Mouse (Mus musculus) embryo, embryonic 11.5 days (tissue): Measurements from ENCODE around the gene Itpk1.

Source experiments
- DNase-seq: peaks from one replicate; pipeline ENCODE4 v3.0.0-alpha.2; 2012; ENCODE audit warnings: low read depth, low spot score

Gene Itpk1

GRCm38 (mm10) chr12:102594627-102595026 is 110.1 kb downstream of the Itpk1 start:
- DNase-seq = no peak

DNA sequence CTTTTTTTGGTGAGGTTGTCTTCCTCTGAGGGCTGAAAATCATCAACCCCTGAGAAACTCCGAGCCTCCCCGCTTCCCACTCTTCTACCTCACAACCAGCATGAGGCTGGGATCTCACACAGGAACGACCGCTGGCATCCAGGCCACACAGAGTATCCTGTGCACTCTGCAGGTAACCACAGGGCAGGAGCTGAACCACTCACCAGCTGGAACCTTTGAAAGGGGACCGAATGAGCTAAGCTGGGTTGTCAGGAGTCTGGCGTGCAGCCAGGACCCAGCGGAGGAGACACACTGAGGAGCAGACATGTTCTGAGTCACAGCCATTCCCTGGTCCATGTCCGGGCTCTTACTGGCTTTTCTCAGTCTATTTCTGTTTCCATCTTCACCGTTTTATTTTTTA is 111.0 kb downstream of the Itpk1 start:
- DNase-seq = no peak

DNA sequence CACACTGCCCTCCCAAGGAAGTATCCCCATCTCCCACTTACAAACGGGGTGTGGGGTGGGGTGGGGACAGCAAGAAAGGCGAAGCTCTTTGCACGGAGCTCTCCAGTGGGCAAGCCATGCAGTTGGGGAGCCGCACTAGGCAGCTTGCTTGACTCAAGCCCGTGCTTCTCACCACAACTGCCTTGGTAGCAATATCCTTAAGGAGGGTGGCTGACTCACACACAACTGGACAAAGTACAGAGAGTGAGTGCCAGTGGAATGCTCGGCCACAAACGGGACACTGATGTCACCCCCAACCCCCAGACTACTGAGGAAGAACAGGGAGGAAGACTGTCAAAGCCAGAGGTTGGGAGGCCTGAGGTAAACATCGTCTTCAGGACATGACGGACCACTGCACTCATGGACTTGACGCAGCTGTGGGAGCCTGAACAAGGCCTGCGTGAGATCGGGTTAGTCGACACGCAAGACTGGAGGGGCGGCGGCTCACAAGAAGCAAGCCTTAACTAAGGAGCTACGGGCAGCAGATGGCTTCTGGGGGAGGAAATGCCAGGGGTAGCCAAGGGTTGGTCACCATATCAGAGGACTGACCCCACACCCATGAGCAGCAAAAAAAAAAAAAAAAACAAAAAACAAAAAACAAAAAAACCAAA is 113.9 kb downstream of the Itpk1 start:
- no peak for DNase-seq

DNA sequence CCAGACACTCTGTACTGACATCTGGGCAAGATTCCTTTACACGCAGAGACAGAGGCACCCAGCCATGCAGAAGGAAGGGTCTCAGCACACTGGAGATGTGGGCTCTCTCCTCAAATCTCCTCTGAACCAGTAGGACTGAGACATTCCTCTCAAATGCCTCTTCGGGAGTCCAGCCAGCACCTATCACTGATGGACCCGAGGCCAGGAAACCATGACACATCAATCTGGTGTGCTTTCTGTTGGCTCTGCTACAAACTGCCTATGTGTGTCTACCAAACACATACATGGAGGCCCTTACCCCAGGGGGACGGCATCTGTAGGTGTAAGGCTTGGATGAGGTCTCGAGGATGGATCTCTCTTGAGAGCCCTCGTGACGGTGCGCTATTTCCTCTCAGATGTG is 117.6 kb downstream of the Itpk1 start:
- DNase-seq = no peak

- no peak for DNase-seq
These were observed 118.3 kb downstream of the Itpk1 start for GRCm38 (mm10) chr12:102586286-102586881.

DNA sequence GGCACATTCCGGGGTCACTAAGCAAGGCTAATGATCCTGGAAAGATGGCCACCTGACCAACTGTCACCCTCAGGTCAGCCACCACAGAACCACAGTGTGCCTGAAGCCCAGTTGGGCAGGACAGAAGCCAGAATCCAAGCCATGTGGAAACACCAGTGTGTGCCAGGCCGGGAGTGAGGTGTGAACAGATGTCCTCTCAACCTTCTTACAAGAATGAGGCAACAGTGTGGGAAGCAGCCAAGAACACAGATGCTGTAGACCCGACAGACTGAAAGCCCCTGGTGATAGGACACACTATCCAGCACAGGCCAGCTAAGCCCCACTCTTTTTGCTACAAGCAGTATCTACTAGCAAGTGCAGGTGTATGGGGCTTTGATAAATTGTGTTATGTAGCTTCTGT is 119.3 kb downstream of the Itpk1 start:
- DNase-seq = no peak

- no peak for DNase-seq
These were observed 122.3 kb downstream of the Itpk1 start for GRCm38 (mm10) chr12:102582441-102582840.

GRCm38 (mm10) chr12:102581579-102582196 is 123.0 kb downstream of the Itpk1 start:
- DNase-seq = no peak

DNA sequence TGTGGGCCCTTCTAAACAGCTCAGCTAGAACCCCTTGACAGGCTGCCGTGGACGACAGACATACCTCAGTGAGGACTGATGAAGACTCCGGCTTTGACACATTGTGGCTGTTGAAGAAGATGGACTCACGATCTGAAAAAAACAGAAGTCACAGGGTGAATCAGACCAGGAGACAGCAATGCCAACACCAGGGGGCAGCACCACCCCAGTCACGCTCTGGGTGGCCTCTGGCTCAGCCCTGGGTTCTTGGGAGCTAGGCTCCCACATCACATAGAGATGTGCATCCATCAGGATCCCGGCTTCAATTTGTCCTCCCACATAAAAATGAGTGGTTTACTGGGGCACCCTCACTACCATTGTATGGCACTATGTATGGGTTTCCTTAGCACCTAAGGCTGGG is 125.7 kb downstream of the Itpk1 start:
- no peak for DNase-seq

DNA sequence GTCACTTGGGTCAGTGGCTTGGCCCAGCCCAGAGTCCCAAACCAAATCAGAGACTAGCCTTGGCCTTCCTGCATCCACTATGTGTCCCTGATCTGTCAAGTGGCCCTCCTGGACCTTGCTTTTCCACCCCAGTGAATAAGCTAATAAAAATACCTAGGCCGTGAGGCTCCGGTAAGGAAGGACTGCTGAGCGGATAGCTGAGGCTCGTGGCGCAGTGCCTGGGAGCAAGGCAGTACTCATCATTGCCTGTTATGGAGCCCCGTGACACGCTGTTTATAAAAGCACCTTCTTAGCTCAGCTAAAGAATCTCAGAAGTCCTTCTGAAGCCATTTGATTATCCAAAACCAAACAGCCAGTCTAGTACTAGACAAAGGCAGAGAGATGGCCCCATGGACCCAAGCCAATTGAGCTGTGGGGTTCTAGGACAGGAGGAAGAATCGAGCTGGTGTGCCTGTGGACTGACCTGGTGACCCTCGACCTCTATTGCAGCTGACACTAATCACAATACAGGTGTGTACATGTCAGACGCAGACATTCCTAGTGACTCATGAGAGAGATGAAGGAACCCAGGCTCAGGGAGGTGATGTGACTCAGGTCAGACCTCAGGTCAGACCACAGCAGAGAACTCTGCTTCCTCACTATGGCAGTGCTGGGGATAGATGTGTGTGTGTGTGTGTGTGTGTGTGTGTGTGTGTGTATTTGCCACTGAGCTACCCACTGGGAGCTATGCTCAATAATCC is 127.9 kb downstream of the Itpk1 start:
- DNase-seq = no peak

GRCm38 (mm10) chr12:102575541-102576329 is 129.0 kb downstream of the Itpk1 start:
- no peak for DNase-seq

DNA sequence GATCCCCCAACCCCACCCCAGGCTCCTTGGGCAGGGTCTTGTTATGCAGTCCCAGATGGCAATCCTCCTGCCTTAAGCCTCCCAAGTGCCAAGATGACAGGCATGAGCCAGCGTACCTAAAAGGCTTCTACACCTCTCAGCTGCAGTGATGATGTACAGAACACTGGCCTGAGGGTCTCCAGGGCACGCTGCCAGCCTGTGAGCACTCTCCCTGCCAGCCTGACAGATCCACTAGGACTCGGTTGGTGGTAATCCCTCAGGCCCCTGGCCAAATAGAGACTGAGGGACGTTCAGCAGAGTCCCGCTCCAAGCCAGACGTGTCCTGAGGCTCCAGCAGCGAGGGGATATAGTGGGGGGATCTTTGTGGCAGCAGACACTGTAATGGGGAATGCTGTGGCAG is 131.7 kb downstream of the Itpk1 start:
- no peak for DNase-seq

- no peak for DNase-seq
These were observed 133.1 kb downstream of the Itpk1 start for GRCm38 (mm10) chr12:102571666-102572065.

DNA sequence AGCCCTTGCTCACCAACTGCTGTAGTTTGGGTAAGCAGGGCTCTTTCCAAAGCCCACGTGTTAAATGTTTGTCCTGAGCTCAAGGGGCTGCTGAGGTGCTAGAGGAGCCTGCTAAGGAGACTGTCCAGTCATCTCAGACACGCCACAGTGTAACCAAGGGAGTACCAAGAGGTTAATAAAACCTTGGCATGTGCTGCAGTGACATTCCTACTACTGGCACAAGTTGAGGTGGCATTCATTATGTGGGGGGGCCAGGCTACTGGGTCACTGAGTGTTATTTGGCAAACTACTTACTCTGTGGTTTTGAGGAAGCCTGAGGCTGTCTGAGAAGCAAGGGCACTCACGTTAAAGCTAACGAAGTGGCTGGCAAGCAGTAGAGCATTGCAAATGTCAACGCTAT is 134.0 kb downstream of the Itpk1 start:
- no peak for DNase-seq

- no peak for DNase-seq
These were observed 134.6 kb downstream of the Itpk1 start for GRCm38 (mm10) chr12:102570111-102570510.

DNA sequence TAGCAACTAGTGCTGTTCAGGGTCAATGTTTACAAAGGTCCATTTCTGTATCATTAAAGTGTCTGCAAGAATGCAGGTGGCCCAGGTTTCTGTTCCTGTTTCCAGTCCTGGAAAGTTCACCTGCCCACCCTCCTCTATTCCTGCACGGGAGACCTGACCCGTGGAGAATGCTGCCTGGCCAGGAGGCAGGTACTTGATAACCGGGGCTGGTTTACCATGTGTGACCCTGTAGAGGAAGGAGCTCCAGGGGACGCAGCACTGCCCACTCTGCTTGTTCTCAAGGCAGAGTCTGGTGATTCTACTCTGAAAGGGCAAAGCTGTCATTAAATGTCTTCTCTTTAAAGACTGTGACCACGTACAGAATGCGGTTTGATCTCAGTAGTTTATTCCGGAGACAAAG is 136.5 kb downstream of the Itpk1 start:
- DNase-seq = no peak

GRCm38 (mm10) chr12:102566951-102567350 is 137.8 kb downstream of the Itpk1 start:
- no peak for DNase-seq

DNA sequence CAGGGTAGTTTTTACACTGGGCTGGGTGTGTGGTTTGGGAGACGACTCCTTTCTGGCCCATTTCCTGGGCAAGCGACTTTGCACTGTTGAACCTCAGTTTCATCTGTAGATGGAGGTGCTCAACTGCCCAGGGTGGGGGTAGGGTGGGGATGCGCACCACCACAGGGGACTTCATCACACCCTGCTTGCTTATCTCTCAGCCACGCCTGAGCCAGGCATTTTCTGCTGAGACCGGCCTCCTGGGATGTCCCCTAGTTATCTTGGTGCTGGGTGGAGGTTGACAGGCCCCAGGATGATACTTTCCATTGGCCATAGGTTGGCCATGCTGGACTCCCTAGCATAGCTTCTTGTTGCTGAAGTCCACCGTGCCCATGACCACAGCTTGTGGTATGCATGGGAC is 139.6 kb downstream of the Itpk1 start:
- DNase-seq = no peak

- no peak for DNase-seq
These were observed 147.4 kb downstream of the Itpk1 start for GRCm38 (mm10) chr12:102557372-102557771.

- no peak for DNase-seq
These were observed 148.9 kb downstream of the Itpk1 start for GRCm38 (mm10) chr12:102555850-102556249.

DNA sequence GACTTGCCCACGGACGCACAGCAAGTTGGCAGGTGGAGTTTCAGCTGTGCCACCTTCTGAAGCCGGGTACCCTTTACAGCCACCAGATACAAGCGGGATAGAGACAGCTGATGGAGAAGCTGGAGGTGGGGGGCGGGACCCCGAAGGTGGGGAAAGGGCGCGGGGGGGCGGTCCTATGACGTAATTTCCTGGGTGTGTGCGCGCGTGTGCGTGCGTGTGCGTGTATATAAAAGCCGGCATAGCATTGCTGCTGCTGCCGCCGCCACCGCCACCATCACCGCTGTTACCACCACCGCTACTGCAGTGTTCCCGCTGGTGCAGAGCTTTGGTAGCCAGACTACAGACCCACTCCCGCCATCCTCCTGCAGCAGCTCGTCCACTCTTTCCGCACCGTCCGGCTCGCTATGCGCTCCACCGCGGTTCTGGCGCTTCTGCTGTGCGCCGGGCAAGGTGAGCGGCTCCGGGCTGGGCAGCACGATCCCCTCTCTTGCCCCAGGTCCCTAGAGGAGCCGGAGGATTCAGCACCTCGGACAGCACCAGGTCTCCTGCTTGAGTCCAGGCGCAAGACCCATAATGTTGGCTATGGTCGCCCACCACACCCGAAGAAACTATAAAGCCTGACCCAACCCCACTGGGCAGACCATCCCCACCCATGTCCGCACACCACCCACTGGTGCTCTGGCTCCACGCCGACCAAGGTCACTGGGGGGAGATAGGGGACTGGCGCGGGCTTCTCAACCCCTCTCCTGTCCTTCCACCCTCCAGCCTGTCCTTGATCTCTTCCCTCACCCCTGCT is 149.8 kb downstream of the Itpk1 start, which contains the start of gene Chga:
Gene Chga, plus strand, starts transcription at position 249 of the 796 bp plus-strand sequence.
- peak; percentile 84 for DNase-seq
